In genomic region chr3:116512904-116513716, GRCm38 (mm10) we compare ENCODE assay signal across 8 mouse cellular contexts. TPM values are rescaled to one million over a fixed set of nuclear protein-coding genes. Genes with fewer than 3 reads are reported as not detected.
DNase-seq lines count a peak whose midpoint lies in the region; ATAC-seq and TF ChIP-seq lines count a peak whose summit lies in the region.

Dbt (plus strand) TSS chr3:116513070.

- H3K4me3 ChIP-seq in cortical plate, adult 2 months (ENCODE audit: insufficient read depth, low read length), result peak within 1 kb of the TSS; percentile 67

- H3K4me1 ChIP-seq in cortical plate, adult 2 months (ENCODE audit: control insufficient read depth, insufficient read depth, low read length), result peaks cover 3% of the 10 kb centered on the region

- peak; percentile 87 for TF ChIP-seq POLR2A in cortical plate, adult 2 months (IDR thresholded peaks at IDR 0.05; ENCODE audit: extremely low read depth, insufficient read depth, low read length)

- DNase-seq in ZHBTc4 (ENCODE audit: low read depth, low spot score), result peak; percentile 97
- peak; percentile 86 for DNase-seq in gastrocnemius, postnatal 10 days
- peak; percentile 94 for DNase-seq in induced T-regulatory cell, adult 2 months (ENCODE audit: low read depth)
- DNase-seq in left cerebral cortex, adult 9 months (ENCODE audit: low spot score in 2 of 2), result peak; percentile 76 to 89
- peak; percentile 88 for DNase-seq in right cerebral cortex, postnatal 14 days
- DNase-seq in urinary bladder, postnatal 36 days (ENCODE audit: low spot score in 2 of 2), result peak; percentile 60 to 87

- H3K27ac ChIP-seq in cortical plate, adult 2 months (ENCODE audit: insufficient read depth, low read length), result no peak within 1 kb of the TSS

- TF ChIP-seq CTCF in cortical plate, adult 2 months (IDR thresholded peaks at IDR 0.05; ENCODE audit: extremely low read depth, insufficient read depth, low read length), result no peak

- ATAC-seq in megakaryocyte progenitor cell, adult 5-6 weeks (replicated peaks; ENCODE audit: poor library complexity), result peak; percentile 86

RNA-seq across cellular contexts. Expression of gene Dbt, which starts in this region (rescaled TPM):
- 19.2 and 19.3 TPM in 2 replicates for polyA plus RNA-seq in cortical plate, adult 2 months (2012; rRNA removed)
- total RNA-seq in gastrocnemius, postnatal 10 days (2021), result 10 to 100 TPM; 18.4 to 23.1 TPM
- total RNA-seq in megakaryocyte progenitor cell, adult 5-6 weeks (2015), result 16.7 and 17.8 TPM in 2 replicates
- 12.1 and 15.6 TPM in 2 replicates for total RNA-seq in megakaryocyte progenitor cell, adult 5-6 weeks (2017)
